In genomic region chr11:72031353-72031752, GRCm38 (mm10) we compare ENCODE assay signal across 31 mouse cellular contexts. TPM values are rescaled to one million over a fixed set of nuclear protein-coding genes. Genes with fewer than 3 reads are reported as not detected.
"Had no signal": no experiment of that assay in that cellular context is flagged by ENCODE, and none has a peak within 500 bp of the region (broad histone marks: within the 10 kb centered on the region; RNA-seq: fewer than 3 reads in every experiment).

No protein-coding gene starts in this region.

- DNase-seq: gastrocnemius, adult 2 months; gastrocnemius, postnatal 10 days; gastrocnemius, postnatal 25 days; heart, adult 18-20 months; heart, postnatal 4 days; kidney, adult 18-20 months; kidney, adult 8-10 months; kidney, postnatal 10 days; kidney, postnatal 25 days; kidney, postnatal 4 days; liver; liver, embryonic 13.5 days had no signal

- H3K27ac ChIP-seq: gastrocnemius, adult 2 months; heart, embryonic 10.5 days; heart, embryonic 13.5 days; hindbrain, embryonic 10.5 days; hindbrain, embryonic 12.5 days; hindbrain, embryonic 14.5 days; intestine, embryonic 15.5 days; layer of hippocampus, adult 2 months; left cerebral cortex, adult 2 months; limb, embryonic 13.5 days; liver, embryonic 13.5 days; liver, embryonic 15.5 days had no signal

- H3K9ac ChIP-seq: heart, embryonic 13.5 days; hindbrain, embryonic 12.5 days; hindbrain, embryonic 14.5 days; intestine, embryonic 15.5 days; limb, embryonic 13.5 days; liver, embryonic 13.5 days; liver, embryonic 15.5 days had no signal

- H3K4me3 ChIP-seq: gastrocnemius, adult 2 months; heart, embryonic 10.5 days; heart, embryonic 13.5 days; hindbrain, embryonic 10.5 days; hindbrain, embryonic 12.5 days; intestine, embryonic 15.5 days; layer of hippocampus, adult 2 months; left cerebral cortex, adult 2 months; limb, embryonic 13.5 days; liver, embryonic 13.5 days; liver, embryonic 15.5 days had no signal

- H3K27me3 ChIP-seq: intestine, embryonic 15.5 days had no signal

- H3K4me1 ChIP-seq: hindbrain, embryonic 12.5 days; intestine, embryonic 15.5 days; liver, embryonic 15.5 days had no signal

- H3K9me3 ChIP-seq: heart, embryonic 10.5 days; heart, embryonic 13.5 days; hindbrain, embryonic 10.5 days; hindbrain, embryonic 12.5 days; intestine, embryonic 15.5 days; limb, embryonic 13.5 days; liver, embryonic 13.5 days; liver, embryonic 15.5 days had no signal

- ATAC-seq: hindbrain, embryonic 16.5 days; inflammation-experienced regulatory T-cells, adult 6 months; intestine, embryonic 15.5 days; intestine, postnatal 0 days had no signal

- H3K4me2 ChIP-seq: heart, embryonic 13.5 days; hindbrain, embryonic 12.5 days; hindbrain, embryonic 14.5 days; intestine, embryonic 15.5 days; limb, embryonic 13.5 days; liver, embryonic 11.5 days; liver, embryonic 13.5 days; liver, embryonic 15.5 days had no signal

- H3K36me3 ChIP-seq: heart, embryonic 10.5 days; heart, embryonic 13.5 days; hindbrain, embryonic 10.5 days; hindbrain, embryonic 12.5 days; intestine, embryonic 15.5 days; limb, embryonic 13.5 days; liver, embryonic 13.5 days; liver, embryonic 15.5 days had no signal

RNA-seq across cellular contexts. Expression of gene Aipl1, which starts 6.0 kb away (rescaled TPM):
- total RNA-seq: gastrocnemius, adult 2 months; gastrocnemius, postnatal 25 days; heart, adult 18-20 months; heart, postnatal 25 days; layer of hippocampus, adult 2 months; layer of hippocampus, postnatal 10 days; layer of hippocampus, postnatal 25 days; left cerebral cortex, adult 2 months; left cerebral cortex, postnatal 14 days; left cerebral cortex, postnatal 36 days had no signal
- polyA plus RNA-seq: hindbrain, embryonic 14.5 days had no signal

RNA-seq across cellular contexts. Expression of gene Pimreg, which starts 10.5 kb away (rescaled TPM):
- total RNA-seq: gastrocnemius, adult 2 months had no signal
